Mouse (Mus musculus) gastrocnemius, postnatal 14 days (tissue): ENCODE results near the gene Ccdc34. TPM values are rescaled to one million over a fixed set of nuclear protein-coding genes. Genes with fewer than 3 reads are reported as not detected.

Experiments
- DNase-seq: peaks from one replicate; pipeline ENCODE4 v3.0.0; 2021; ENCODE audit warnings: mixed read lengths
- intact Hi-C: fragments of 180-260 bp; cut with DNase I; formaldehyde crosslinking; loops from one replicate; pipeline ENCODE4 v1.15.1; 2025; ENCODE audit warnings: low total_unique reads
- long read RNA-seq, 2 experiments: library from polyadenylated mRNA; stranded (forward); transcript quantifications; one replicate each; pipeline ENCODE4 v2.0.0; 2021
- total RNA-seq, 2 experiments: library from RNA; stranded (reverse); gene quantifications; 2 replicates each; pipeline ENCODE4 v1.2.3; 2021

Gene Ccdc34
- total RNA-seq, result 1 to 10 TPM; 5.8 to 6.5 TPM
- long read RNA-seq, experiment 1, transcript Ccdc34-201 (6 exons, 2,070 nt), result major isoform, 15 of 19 reads
- long read RNA-seq, experiment 1, partial matches to known transcripts, result 2 of 19 reads
- long read RNA-seq, experiment 1, other reads (novel, unspliced or antisense), result 2 of 19 reads
- long read RNA-seq, experiment 2, transcript Ccdc34-201 (6 exons, 2,070 nt), result major isoform, 8 of 9 reads
- long read RNA-seq, experiment 2, partial matches to known transcripts, result 1 of 9 reads
- long read RNA-seq, experiment 2, other reads (novel, unspliced or antisense), result 0 of 9 reads

- intact Hi-C loops, result no loop called here
- DNase-seq, result peak; percentile 90
Observed at GRCm38 (mm10) chr2:110017616-110018505, at the start of gene Ccdc34. Gene Ccdc34, plus strand, starts transcription at chr2:110017817.

DNA sequence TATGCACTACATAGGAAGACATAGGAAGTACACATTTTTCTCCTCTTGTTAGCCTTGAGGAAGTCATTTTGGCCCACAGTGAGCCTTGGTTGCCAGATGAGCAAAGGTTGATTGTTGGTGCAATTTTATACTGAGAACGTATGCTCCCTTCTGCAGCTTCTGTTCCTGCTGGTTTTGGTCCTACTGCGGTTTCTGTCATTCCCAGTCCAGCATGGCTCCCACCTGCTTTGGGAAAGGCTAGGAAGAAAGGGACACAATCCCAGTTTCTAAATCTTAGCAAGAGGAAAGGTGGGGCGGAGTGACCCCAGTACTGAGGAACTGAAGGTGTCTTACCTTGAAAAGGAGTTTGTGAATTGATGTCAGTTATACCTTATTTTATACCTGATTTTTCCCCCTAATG, 48.2 kb upstream of the Ccdc34 start:
- intact Hi-C loops, result no loop called here
- DNase-seq, result no peak

- DNase-seq, result no peak
- intact Hi-C loops, result no loop called here
Observed at GRCm38 (mm10) chr2:109969926-109970532, 47.6 kb upstream of the Ccdc34 start.

DNA sequence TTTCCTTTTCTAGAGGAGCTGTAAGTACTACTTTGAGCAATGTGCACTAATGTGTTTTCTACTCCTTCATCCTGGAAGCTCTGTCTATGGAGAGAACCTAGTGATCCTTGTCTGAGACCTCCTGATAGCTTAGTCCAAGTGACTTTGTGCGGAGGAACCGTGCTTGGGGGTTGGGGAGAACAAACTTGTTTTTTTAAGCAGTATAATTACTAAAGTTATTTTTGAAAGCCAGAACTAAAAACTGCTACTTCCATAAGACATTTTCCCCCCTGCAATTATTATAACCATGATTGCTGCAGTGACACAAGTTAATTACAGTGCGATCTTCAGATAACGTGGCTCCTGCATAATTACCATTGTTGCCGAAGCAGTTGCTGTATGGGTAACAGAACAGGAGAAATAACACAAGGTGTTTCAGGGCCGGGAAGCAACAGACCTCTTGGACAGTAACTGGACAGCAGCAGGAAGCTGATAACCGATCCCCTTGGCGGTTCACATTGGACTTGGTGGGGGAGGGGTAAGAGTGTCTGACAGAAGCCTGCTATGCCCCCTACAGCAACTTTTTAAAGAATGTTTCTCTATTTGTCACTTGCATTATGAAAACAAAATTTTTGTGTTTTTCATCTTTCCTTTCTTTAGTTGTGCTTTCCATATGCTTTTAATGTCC, 46.7 kb upstream of the Ccdc34 start:
- DNase-seq, result no peak
- intact Hi-C loops, result no loop called here

GRCm38 (mm10) chr2:109972310-109972709, 45.3 kb upstream of the Ccdc34 start:
- intact Hi-C loops, result no loop called here
- no peak for DNase-seq

DNA sequence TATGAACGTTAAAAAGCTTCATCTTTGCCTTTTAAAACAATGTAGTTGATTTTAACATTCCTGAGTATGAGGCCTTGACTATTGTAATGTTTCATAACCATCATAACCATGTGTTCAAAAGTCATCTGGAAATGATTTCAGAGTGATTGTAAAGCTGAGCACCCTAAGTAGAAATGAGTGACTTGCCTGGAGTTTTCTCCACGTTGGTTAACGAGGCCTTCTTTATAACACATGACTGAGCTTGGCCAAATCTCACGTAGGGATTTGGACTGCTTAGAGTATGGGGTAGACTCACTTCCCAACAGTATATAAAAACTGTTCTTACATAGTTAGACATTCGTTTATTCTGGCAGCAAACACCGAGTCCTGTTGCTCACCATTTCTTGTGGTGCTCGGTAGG, 44.7 kb upstream of the Ccdc34 start:
- intact Hi-C loops, result no loop called here

GRCm38 (mm10) chr2:109974807-109975206, 42.8 kb upstream of the Ccdc34 start:
- no peak for DNase-seq
- intact Hi-C loops, result no loop called here

More for the DNA sequence above, 44.7 kb upstream of the Ccdc34 start:
- no peak for DNase-seq

DNA sequence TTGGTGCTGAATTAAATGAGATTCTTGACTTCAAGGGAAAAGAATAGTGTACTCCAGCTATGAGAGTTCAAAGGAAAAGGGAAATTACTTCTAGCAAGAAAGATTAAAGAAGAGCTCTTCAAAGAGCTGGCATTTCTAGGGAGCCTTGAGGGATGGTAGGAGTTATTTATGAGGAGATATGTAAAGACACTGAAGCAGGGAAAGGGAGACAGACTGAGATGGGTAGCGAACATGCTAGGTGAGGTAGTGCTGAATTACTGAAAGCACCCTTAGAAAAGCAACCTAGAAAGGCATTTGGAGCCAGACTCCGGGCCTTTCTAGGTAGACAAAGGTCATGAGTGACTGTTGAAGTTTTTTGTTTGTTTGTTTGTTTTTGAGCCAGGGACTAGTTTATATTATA, 41.4 kb upstream of the Ccdc34 start:
- intact Hi-C loops, result no loop called here
- no peak for DNase-seq

- intact Hi-C loops, result no loop called here
- no peak for DNase-seq
Observed at GRCm38 (mm10) chr2:109977322-109977721, 40.3 kb upstream of the Ccdc34 start.

DNA sequence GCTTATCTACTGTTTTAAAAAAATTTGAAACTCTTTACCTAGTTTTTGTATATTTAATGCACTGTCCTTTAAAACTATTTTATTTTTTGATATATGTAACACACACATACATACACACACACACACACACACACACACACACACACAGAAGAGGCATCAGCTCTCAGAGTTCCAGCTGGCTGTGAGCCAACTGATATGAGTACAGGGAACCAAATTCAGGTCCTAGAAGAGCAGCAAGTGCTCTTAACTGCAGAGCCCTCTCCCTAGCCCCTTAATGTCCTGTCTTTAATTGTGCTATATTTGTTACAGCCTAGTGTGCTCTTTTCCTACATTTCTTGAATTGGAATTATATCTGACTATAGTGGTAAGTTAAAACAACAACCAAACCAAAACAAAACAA, 38.4 kb upstream of the Ccdc34 start:
- intact Hi-C loops, result no loop called here
- DNase-seq, result no peak

DNA sequence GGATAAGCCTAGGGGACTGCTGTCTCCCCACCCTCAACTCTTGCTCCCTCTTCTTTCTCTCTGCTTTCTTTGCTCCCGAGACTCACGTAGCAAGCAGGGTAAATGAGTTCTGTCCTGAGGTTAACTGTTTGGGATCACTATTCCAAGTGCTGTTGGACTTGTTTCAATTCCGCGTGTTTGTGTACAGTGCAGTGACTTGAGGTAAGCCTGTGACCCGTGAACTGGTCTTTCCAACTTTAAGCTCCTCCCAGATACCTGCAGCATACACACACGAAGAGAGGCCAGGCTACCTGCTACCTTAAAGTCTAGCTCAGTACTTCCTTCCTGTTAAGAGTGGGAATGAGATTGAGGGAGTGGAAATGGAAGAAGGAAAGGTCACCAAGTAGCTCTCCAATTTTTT, 34.2 kb upstream of the Ccdc34 start:
- DNase-seq, result no peak
- intact Hi-C loops, result no loop called here

DNA sequence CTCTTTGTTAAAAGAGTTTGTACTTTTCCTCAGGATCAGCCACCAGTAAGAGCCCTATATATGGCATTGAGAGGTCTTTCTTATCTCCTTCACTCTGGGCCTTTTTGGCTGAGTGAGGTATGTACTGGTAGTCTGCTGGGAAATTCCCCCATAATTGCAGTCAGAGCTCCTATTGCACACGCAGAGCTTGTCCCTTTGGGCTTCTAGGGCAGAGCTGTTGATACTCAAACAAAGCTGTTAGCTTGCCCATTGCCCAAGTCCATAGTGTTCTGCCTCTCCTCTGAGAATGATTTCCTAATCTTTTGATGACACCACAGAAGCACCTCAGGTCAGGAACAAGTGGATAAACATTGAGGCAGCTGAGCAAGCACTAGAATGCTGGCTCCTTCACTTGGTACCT, 32.7 kb upstream of the Ccdc34 start:
- intact Hi-C loops, result no loop called here

DNA sequence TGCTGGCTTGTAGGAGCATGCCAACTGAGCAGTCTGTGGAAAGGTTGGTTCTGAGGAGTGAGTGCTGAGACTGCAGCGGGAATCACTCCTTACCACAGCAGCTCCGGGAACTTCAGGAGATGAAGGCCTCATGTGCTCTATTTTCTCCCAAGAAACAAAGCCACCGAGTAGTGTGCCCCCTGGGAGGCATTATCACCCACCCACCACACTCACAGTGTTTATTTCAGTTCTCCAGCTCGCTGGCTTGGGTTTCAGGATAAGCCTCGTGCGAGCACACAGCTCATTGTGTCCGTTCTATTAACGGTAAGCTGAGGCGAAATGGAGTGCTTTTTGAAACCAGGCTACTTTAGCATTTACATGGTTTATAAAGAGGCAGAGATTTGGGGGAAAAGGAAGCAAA, 32.1 kb upstream of the Ccdc34 start:
- intact Hi-C loops, result no loop called here

More for the DNA sequence above, 32.7 kb upstream of the Ccdc34 start:
- DNase-seq, result no peak

DNA sequence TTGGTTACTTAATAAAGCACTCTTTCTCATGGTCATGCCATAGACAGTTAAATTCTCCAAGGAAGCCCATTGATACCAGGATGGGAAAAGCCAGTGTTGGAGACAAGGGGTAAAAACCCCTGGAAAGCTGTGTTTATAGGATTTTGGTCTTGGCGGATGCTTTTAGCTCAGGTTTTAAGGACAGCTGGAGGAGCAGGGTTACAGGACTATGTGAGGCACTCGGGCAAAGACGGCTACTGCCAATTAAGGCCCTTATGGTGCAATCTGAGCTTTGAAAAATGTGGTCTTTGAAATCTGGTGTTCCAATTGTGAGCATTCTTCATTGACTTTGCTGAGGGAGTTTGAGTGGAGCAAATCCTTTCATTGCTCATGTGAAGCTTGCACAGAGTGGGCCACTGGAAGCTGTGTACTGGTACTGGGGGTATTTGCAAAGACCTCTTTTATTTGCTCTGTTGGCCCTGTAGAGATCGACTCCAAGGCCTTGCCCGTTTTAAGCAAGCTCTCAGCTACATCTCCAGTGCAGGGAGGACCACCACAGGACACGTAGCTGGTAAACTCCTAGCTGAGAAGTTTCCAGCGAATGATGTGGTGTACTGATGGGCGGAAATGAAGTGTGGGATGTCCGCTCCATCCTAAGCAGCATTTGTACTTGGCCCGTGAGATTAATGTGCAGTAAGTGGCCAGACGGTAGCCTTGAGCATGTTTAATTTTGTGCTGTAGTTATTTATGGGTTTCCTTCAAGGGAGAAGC, 31.4 kb upstream of the Ccdc34 start:
- intact Hi-C loops, result no loop called here
- DNase-seq, result no peak

More for the DNA sequence above, 32.1 kb upstream of the Ccdc34 start:
- DNase-seq, result no peak

- intact Hi-C loops, result no loop called here
- no peak for DNase-seq
Observed at GRCm38 (mm10) chr2:109987946-109988345, 29.7 kb upstream of the Ccdc34 start.

GRCm38 (mm10) chr2:109989196-109989595, 28.4 kb upstream of the Ccdc34 start:
- DNase-seq, result no peak
- intact Hi-C loops, result no loop called here

GRCm38 (mm10) chr2:109989679-109990473, 27.7 kb upstream of the Ccdc34 start:
- intact Hi-C loops, result loop anchor here (10.0 kb wide), 1 partner anchor 75 kb away; the partner anchor contains the start of gene Lgr4
- DNase-seq, result no peak

DNA sequence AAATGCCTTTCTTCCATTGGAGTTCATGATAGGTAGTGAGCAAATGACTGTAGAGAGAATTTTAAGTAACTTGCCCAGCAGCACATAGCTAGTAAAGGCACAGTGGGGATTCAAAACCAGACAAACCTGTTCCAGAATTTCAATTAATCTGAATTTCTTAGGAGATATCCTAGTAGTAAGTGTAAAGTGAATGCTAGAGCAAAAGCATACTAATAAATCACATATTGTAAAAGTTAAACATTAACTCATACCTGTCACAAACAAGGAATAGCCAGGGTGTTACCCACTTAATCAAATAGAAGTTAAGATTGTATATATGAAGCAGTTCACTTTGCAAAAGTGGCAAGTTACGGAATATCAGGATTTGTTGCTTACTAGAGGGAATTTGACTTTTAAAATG, 25.9 kb upstream of the Ccdc34 start:
- no peak for DNase-seq
- intact Hi-C loops, result loop anchor here (10.0 kb wide), 1 partner anchor 77 kb away; the partner anchor contains the start of gene Lgr4
